Mouse (Mus musculus) lung, postnatal 10 days (tissue): Measurements from ENCODE around the gene Slc35d3.

ENCODE experiments used
- DNase-seq: peaks from one replicate; pipeline ENCODE4 v3.0.0; 2021

Gene Slc35d3

DNA sequence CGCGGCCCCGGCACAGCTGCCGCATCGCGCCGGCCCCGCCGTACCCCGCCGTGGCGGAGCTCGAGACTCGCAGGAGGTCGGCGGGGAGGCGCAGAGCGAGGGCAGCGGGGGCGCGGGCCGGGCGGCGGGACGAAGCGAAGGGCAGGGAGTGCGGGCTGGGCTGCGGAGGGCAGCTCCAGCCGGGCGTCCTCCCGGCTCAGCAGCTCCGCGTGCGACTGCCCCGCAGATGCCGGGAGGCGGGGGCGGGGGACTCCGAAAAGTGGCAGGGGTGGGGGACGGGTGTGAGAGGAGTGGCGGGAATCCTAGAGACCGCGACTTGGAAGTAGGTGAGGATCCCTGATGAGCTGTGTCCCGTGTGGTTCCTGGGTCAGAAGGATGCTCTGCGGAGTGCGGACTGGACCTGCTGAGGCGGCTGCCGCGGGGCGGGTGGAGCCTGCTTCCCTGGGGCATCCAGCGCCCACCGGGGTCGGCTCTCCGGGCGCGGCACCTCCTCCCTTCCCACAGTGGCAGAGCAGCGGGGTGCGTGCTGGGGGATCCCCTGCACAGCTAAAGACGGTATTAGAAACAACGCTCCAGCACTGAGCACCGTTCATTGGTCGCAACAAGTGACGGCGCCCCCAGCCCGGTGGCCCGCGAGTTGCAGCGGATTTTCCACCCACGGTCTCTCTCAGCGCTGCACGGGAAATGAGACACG lies at the start of gene Slc35d3:
Slc35d3 (minus strand) TSS at position 462 of the 694 bp plus-strand sequence.
- peak; percentile 23 for DNase-seq

DNA sequence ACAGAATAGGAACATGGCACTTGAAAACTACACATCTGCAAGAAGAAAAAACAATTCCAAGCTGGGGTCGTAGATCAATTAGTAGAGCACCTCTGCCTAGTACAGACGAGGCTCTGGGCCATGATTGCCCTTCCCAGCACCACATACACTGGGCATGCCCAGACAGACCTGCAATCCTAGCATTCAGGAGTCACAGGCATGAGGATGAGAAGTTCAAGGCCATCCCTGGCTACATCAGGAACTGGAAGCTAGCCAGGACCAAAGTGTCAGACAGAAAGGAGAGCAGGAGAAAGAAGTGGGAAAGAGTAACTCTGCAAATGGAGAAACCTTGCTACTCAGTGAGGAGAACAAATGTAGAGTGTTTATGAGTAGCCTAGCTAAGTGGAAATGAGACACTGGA lies 48.9 kb upstream of the Slc35d3 start:
- no peak for DNase-seq

DNA sequence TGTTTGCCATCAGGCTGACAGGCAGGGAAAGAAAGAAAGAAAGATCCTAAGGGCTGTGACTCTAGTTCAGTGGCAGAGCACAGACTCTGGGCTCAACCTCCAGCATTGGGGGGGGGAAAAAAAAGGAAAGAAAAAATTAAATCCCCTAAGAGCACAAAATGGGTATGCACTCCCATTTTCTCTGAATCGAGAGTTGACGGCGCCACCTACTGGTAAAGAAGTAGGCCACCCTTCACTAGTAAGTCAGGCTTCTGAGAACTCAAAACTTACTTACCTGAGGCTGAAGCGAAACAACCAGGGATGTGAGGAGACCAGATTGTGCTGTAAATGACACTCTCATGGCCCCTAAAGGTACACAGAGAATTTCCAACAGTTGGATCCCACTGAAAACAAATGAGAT lies 42.7 kb upstream of the Slc35d3 start:
- peak; percentile 56 for DNase-seq

DNA sequence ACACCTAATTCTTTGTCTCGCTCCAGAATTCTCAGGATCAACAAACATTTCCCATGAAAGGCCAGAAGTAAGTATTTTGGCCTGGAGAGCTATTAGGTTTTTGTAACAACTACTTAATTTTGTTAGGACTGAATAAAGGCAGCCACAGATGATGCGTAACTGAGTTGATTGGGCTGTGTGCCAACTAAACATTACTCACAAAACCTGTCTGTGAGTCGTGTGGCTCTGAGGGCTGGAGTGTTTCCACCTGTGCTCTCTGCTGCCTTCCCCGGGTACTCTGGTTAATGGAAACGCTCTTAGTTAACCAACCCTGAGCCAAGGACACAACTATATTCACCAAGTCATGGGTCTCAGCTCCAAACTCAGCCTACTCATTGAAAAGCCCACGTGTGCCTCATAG lies 41.9 kb upstream of the Slc35d3 start:
- no peak for DNase-seq

DNA sequence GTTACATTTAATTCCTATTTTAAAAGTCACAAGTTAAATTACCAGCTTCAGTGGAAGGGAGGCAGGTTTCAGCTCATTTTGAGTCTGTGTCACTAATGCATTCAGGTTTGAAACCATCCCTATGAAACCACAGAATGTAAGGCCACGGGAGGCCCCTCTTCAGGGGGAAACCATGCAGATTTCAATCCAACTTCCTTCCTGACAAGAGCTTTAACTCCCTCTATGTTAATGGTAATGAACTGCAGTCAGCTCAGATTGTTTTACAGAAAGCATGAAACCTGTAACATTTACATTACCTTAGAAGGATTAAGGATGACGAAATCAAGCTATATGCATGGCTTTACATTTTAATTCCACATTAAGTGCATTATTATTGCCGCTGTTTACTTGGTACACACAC lies 40.4 kb upstream of the Slc35d3 start:
- no peak for DNase-seq

DNA sequence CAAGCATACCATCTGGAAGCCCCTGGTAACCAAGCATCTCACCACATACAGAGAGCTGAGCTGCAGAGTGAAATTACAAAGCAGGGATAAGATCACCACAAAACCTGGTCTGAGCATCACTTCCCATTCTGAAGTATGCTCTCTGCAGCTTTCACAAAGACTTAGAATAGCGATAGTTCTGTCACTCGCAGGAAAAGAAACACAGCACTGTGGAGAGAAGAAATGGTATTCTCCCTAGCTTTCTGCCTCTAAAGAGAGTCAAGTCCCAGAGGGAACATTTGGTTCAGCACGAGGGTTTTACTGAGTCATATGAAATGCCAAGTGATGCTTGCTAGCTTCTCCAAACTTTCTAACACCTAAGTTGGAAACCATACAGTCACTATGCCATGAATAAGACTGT lies 38.6 kb upstream of the Slc35d3 start:
- DNase-seq, result no peak

DNA sequence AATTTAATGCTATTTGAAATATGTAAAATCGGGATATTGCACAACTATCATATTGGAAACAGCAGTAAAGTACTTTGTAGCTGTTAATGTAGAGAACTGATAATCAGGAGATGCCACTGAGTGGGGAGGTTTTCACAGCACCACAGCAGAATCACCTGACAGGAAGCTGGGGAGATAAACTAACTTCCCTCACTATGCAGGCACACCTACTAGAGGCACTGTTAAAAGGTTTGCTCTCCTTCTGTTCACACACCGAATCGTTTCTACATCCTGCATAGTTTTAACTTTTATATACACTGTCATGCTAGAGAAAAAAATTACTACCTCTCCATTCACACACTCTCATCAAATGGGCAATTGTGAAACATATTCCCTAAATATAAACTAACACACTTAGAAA lies 35.0 kb upstream of the Slc35d3 start:
- DNase-seq, result no peak

DNA sequence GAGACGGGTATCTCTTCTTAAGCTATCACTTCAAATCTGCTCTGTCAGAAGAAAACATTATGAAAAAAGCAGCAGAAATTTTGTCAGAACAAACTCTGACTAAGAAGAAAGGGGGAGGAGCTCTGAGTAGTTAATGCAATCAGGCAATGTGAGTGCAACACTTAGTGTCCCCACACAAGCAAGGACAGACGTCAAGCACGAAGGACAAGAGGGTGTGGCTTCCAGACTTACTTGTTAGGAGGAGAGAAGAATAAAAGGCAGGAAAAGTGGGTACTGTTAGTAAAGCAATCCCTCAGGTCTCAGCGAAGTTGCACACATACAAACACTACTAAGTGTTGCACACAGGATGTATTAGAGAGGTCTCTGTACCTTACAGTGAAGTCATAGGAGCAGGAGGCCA lies 33.1 kb upstream of the Slc35d3 start:
- no peak for DNase-seq

DNA sequence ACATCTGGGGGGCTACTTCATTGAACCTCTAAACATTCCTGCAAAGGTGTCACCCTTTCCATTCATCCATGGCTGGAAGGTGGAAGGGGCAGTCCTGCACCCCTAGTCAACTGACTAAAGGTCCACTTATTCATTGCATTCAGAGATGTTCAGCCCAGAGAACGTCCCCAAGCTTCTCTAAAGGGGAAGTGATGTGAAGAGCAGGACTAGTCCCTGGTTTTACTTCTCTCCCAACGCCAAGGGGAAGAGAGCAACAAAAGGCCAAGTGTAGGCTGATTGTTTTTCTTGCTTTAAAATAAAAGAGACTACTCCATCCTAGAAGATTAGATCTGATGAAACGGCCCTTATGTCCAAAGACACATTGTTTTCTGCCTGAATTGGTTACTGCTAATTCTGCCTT lies 29.2 kb upstream of the Slc35d3 start:
- no peak for DNase-seq

DNA sequence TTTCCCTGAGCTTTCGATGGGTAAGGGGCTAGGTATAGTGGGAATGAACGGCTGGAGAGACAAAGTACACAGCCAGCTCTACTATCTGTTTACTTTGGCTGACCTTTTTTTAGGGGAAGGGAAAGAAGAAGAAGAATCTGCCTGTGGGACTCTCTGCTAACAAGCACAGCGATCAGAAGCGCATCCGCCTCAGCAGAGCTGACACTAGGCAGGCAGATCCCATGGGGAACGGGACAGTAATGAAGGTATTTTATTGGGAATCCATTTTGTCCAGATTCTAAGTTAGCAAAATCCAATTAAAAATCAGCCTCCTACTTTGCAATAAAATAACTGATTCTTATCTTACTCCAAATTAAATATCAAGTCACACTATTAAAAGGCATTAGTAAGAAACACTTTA lies 27.9 kb upstream of the Slc35d3 start:
- no peak for DNase-seq

DNA sequence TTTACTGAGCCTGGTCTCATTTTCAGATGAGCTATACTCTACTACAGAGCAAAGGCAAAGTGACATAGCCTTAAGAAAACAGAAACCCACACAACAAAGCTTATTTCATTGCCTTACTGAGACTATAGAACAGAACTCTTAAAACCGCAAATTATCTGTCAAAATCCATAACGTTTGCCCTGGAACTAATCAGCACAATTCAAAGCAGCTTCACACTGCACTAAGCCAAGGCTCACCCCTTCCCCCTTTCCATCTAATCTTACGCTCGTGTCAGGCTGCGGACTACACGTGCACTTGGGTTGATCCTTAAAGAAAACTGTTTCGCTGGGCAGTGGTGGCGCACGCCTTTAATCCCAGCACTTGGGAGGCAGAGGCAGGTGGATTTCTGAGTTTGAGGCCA lies 26.4 kb upstream of the Slc35d3 start:
- DNase-seq, result no peak

DNA sequence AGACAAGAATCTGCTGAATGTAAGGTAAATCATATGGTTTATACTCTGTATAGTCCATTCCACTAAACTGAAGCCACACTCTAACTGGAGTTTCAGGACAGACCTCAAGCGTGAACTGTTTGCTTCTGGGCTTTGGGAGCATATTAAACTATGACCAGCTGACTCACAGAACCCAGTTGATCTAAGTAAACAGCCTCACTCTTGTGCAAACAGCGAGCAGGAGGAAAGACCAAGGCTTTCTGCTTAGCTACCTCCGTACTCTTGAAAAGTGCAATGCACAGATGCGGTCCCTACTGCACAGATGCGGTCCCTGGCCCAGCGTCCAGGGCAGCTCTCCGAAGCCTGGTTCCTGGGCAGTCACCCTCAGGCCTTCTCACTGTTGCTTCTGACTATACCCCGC lies 26.0 kb upstream of the Slc35d3 start:
- no peak for DNase-seq

DNA sequence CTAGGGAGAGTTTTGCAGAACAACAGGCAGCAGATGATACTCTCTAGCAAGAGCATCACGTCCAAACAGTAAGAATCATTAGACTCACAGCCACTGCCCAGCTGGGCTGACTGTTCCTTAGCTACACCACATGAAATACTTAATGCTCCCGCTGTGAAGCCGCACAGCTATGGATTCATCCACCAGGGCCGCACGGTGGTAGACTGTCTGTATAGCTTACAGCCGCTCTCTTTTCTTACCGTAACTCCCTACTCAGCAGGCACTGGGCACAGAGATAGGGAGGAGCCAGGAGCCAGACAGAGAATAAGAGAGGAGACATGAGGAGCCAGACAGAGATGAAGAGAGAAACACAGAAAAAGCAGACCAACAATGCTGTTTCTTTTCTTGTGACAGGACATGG lies 25.4 kb upstream of the Slc35d3 start:
- no peak for DNase-seq

DNA sequence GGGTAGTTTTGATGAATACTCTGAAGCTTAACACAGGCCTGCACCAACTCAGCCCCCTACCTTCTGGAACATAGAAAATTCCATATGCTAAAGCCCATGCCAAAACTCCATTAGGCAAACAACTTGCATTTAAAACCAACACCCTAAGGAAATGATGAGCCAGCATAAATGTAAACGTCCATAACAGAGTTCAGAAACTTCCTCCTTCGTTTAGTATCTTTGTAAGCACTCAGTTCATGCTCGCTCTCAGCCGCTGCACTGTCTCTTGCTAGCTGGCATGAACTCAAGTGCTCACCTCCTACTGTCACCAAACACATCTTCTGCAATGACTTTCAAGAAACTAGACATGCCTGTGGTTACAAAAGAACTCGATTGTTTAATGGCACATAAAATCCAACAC lies 24.1 kb upstream of the Slc35d3 start:
- no peak for DNase-seq

DNA sequence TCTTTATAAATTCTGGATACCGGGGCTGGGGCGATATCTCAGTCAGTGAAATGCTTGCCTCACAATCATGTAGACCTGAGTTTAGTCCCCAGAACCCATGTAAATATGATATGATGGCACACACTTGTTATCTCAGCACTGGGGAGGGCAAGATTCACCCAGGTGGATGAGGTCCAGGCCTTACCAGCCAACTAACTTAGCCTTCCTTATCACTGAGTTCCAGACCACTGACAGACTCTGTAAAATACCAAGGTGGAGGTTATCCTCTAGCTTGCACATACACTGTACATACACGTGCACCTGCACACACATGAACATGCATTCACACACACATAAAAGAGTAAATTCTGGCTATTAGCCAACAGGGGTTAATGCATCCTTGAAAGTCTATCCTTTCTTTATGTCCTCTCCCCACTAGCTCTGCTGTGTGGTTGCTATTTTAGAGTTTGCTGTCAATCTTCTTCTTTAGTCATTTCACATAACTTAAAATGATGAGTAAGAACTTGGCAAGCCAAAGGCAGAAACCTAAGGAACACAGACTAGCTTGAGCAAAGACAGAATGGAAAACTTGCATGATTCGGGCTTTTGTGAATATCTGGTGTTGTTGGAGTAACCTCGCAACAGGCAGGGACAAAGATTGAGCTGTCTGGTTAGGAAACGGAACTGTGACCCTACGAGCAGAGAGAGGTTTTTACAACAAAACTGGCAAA lies 4.5 kb upstream of the Slc35d3 start:
- DNase-seq, result no peak

DNA sequence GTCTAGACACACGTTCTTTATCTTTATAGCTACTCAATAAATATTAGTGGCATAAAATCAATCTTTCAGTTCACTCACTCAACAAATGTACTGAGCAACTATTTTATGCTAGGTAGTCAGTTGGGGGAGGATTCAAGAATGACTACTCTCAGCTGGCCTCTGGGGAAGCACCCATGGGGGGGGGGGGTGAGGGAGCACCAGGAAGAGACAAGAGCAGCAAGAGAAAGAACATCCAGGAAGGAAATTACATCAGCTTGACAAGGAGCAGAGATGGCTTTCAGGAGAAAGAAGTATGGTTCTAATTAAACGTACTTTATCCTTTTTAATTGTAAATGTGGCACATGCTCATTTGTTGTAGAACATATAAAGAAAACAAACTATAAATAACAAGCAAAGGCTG lies 2.4 kb upstream of the Slc35d3 start:
- no peak for DNase-seq

DNA sequence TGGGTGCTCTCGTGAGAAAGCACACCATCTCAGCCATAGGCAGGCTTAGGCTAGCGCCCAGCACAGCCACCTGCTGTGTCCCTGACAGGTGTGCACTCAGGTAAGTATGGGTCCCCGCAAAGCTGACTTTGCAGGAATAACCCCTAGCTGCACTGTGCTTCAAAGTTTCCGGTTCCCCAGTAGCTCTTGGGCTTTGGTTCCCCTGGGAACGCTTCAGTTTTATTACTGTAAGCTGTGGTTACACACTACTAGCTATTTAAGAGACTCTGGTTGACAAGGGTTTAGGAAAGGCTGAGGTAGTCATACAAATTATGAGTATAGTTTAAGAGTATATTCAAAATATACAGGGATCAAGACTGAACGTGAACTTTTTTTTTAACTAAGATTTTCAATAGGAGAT lies 1.5 kb upstream of the Slc35d3 start:
- no peak for DNase-seq

DNA sequence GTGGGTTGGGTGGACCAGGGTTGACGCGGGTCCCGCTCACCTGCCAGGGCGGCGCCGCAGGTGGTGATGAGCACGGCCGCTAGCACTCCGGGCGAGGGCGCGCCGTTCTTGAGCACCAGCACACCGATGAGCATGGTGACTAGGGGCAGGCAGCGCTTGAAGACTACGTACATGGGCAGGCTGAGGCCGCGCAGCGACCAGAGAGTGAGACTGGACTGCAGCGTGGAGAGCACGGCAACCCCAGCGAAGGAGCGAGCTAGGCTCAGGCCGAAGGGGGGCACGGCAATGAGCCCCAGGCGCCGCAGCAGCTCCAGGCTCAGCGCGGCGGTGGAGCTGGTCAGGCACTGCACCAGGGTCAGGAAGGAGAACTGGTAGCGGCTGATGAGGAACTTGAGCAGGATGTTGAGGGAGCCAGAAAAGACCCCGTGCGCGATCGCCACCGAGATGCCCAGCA lies 688 bp downstream of the Slc35d3 start:
- peak; percentile 11 for DNase-seq

DNA sequence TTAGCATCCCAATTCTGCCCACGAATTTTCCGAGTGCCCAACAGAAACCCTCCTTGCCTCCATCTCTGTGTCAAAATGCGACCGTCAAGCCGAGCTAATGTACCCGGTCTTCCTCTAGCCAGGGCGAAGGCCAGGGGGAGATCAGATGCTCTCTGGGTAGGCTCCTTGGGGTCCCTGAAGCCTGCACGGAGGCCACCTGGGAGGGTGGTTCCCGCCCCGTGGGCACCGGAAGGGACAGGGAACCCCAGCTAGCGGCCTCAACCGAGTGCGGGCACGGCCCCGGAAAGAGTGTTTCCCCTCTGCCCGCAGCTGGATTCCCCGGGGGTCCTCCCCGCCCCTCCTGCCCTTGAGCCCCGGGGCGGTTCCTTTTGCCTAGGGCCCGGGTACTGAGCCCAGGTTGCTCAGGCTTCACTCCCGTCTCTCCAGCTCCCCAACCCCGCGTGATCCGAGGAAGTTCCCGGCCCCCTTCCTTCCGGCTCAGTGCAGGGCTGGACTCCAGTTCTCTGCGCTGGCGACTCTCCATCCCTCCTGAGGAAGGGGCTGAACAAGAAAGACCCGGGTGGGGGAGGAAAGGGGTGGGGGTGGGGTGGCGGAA lies 1.4 kb downstream of the Slc35d3 start:
- no peak for DNase-seq

DNA sequence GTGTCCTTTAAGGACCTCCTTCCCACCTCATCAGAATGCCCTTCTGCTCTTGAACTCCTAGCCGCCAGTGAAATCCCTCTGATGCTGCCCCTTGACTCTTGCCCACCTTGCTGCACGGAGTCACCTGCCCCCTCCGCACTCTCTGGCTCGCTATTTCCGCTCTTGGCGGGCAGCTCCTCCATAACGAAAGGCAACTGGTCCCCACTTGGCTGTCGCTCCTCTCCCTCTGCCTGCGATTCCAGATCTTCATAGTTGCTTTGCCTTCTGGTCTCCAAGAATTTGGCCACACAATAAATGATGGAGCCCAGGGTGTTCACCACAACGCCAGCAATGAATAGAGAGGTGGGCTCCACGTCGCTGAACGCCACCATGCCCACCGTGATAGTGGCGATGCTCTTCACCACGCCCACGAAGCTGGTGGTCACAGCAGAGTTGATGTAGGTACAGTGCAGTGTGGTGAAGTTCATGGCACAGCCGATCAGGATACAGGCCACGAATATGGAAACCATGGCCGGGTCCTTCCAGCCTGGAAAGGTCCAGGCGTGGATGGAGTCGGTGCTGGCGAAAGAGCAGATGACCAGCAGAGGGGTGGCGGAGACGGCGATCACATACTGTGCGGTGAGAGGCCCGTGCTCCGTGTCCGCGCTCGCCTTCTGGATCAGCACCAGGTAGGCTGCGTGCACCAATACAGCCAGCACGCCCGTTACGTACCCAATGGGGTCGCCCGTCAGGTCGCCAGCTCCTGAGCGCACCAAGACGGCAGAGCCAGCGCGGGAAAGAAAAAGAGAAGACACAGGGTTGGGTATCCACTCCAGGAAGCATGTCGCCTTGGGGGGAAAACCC lies 2.1 kb downstream of the Slc35d3 start:
- no peak for DNase-seq

DNA sequence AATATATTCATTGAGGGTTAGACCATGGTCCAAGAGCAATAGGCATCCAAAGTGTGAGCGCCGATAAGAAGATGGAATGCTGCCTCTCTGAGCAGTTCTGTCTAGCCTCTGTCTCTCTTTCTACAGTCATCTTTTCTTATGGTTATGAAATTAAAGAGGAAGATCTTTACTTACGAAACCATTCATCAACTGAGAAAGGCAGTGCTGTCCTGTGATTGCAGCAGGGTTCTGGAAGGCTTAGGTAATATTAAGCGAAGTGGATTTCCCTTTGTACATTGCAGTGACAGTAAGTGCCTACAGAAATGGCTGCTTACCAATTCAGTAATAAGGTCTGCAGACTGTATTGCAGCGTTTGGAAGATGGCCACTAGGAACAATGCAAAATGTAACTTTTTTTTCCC lies 11.4 kb downstream of the Slc35d3 start:
- DNase-seq, result no peak

DNA sequence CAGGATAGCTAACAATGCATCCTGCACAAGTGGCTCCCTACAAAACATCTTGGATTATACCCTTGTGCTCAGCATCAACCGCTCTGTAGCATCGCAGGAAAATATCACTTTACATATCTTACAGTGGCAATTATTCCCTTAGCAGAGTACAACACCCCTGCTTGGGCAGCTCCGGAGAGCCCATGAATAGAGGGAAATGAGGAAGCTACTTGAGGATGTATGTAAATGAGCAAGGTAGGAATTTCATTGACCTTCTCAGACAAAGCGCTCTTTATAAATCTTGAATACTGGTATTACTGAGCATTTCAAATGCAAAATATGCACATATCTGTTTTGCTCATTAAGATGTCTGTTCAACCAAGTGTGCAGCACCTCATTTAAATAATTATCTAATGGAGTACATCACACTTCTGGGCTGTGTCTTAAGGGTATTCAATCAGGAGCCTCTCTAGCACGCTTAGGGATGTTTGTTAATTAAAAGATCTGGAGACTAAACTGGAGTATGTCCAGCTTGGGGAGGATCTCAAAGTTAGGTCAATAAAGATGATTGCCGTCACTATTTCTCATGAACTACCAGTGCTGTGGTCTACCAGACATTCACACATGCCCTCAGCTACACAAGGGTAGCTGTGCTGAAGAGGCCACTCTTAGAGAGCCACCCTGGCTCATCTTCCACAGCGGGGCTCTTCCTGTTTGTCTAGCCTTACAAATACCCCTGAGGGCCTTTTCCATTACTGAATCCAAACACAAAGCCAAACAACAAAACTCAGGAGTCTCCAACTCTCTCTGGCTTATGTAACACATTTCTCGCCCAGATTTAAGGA lies 15.2 kb downstream of the Slc35d3 start:
- no peak for DNase-seq

DNA sequence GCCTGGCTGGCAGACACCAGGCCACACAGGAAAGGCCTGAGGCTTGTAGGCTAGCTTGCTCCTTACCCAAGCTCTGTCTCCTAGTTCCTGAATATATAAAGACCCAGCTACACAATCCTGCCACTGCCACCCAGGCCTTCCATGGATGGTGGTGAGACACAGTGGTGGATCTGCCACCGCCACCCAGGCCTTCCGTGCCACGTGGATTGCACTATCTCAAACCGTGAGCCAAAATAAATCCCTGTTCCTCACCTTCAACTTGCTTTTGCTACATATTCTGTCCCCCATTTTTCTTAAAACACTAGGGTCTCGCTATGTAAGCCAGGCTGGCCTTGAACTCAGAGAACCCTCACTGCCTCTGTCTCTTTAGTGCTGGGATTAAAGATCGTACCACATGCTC lies 17.0 kb downstream of the Slc35d3 start:
- no peak for DNase-seq
